Mouse (Mus musculus): ENCODE measurements around the gene BC147527. TPM values are rescaled to one million over a fixed set of nuclear protein-coding genes. Genes with fewer than 3 reads are reported as not detected.
"Not testable (repeated sequence)": the region's sequence is repeated elsewhere in the genome, so short reads cannot be mapped to it uniquely, and the experiment has no call there.

BC147527 gene
- 0.18 and 2.3 TPM in 2 replicates for polyA plus RNA-seq (2015; fragmentation: Nextera tagmentation; extraction: Ambion mirVana)

DNA sequence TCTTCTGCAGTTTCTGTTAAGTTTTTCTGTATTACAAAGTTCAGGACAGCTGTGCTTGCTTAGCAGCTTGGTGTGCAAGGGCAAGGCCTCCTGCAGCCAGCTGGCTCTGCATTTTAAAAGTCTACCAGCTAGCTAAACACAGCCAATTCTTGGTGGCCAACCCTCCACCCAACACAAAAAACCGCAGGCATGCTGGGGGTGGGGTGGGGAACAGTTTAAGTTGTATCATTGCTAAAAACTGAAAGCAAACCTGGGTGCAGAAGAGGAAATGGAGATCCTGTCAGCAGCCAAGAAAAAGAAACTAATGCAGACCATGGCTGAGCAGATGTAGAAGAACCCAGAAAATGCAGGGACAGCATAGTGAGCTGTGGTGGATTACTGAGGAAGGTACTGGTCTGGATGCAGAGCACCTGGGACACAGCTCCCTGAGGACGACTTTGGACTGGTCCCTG lies at the start of gene BC147527:
Gene BC147527 (plus strand): TSS at position 402 of the 452 bp plus-strand sequence.
- ATAC-seq (ENCODE audit: low FRiP score): no peak
- H3K4me2 ChIP-seq: no peak within 1 kb of the TSS
- no peaks in the 10 kb centered on the region for H3K36me3 ChIP-seq
- 62% methylated on average over 2 of the region's 2 CpGs for WGBS
- H3K9me3 ChIP-seq (replicated peaks): 0 out of 2 replicates have a peak, but pooled peaks cover 2% of the 10 kb centered on the region
- no peak within 1 kb of the TSS for H3K9ac ChIP-seq (replicated peaks)
- H3K4me1 ChIP-seq: no peaks in the 10 kb centered on the region
- no peaks in the 10 kb centered on the region for H3K27me3 ChIP-seq (replicated peaks)
- H3K4me3 ChIP-seq (replicated peaks): no peak within 1 kb of the TSS
- H3K27ac ChIP-seq (replicated peaks): no peak within 1 kb of the TSS

DNA sequence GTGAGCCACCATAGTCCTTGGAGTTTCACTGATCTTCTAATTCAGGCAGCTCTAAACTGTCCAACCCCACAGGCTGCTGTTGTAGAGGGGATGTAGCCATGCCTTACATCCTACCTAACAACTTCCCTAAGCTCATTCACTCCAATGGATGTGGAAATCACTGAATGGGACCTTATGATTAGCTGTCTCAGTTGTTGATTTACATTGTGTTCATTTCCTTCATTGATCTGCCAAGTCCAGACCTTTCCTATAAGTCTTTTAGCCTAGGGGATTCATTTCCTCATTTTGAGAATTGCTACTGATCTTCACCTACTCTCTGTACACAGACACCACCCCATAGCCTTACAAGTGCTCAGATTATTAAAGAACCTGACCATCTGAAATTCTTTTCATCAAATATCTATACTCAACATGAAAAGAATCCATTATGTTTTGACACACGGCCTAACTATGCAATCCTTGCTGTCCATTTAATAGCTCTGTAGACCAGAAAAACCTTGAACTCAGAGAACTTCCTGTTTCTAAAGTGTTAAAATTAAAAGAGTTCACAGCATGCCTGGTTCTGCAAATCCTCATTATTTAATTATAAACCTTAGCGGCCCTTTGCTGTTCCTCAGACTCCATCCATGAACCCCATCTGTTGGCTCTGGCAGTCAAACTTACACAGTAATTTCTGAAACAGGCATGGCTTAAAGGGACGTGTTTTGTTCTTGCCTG lies 48.8 kb upstream of the BC147527 start:
- H3K9ac ChIP-seq (replicated peaks); H3K27me3 ChIP-seq (replicated peaks); H3K4me1 ChIP-seq; H3K36me3 ChIP-seq; H3K4me3 ChIP-seq (replicated peaks); H3K27ac ChIP-seq (replicated peaks); ATAC-seq (ENCODE audit: low FRiP score); H3K9me3 ChIP-seq (replicated peaks); H3K4me2 ChIP-seq: not testable (repeated sequence)
- WGBS: 100% methylated on average over 2 of the region's 3 CpGs

- H3K36me3 ChIP-seq; H3K4me2 ChIP-seq; H3K27ac ChIP-seq (replicated peaks); H3K4me1 ChIP-seq; H3K4me3 ChIP-seq (replicated peaks); H3K9me3 ChIP-seq (replicated peaks); H3K9ac ChIP-seq (replicated peaks); ATAC-seq (ENCODE audit: low FRiP score); H3K27me3 ChIP-seq (replicated peaks): not testable (repeated sequence)
- 89% methylated on average over 3 of the region's 3 CpGs for WGBS
Measured at GRCm38 (mm10) chr13:120258817-120259658, 41.2 kb upstream of the BC147527 start.

DNA sequence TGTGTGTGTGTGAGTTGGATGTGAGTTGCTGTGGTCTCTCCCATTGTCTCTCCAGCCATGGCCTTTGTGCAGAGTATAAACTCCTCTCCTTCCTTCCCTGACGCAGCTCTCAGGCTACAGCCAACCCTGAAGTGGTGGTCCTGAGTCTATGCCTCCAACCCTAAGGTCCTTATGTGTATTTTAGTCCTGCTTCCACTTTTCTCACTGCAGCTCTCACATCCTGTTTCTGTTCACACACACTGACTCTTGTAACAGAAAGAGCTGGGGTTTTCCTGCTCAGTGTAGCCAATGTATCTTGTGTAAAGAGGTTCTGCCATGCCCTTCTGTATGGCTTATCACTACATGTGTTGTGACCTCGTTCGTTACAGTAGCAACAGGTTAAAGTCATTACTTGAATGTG lies 40.5 kb upstream of the BC147527 start:
- not testable (repeated sequence) for ATAC-seq (ENCODE audit: low FRiP score); H3K9me3 ChIP-seq (replicated peaks); H3K4me3 ChIP-seq (replicated peaks); H3K4me2 ChIP-seq; H3K4me1 ChIP-seq; H3K9ac ChIP-seq (replicated peaks); H3K27ac ChIP-seq (replicated peaks); H3K27me3 ChIP-seq (replicated peaks); H3K36me3 ChIP-seq
- 77% methylated on average over 3 of the region's 3 CpGs for WGBS

DNA sequence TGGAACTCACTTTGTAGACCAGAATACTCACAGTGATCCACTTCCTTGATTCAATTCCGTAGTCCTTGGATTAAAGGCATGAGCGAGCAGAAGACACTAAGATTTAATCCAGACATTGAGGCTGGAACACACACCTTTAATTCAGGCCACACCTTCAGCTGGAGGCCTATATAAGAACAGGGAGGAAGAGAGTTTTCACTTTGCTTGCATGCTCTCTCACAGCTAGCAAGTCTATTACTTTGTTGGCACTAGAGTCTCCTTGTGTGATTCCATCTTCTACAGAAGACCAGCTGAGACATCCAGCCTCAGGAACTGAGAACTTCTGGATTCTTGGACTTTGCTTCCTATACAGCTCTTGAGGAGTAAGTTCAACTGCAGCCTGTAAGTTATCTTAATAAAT lies 37.3 kb upstream of the BC147527 start, which contains the start of gene AF067061:
Gene AF067061 (plus strand): TSS at position 245 of the 400 bp plus-strand sequence.
- H3K9ac ChIP-seq (replicated peaks); H3K4me3 ChIP-seq (replicated peaks); H3K27me3 ChIP-seq (replicated peaks); H3K4me2 ChIP-seq; H3K27ac ChIP-seq (replicated peaks); H3K4me1 ChIP-seq; H3K36me3 ChIP-seq; ATAC-seq (ENCODE audit: low FRiP score); H3K9me3 ChIP-seq (replicated peaks): not testable (repeated sequence)
- 90% methylated on average over 2 of the region's 2 CpGs for WGBS

GRCm38 (mm10) chr13:120277837-120278236 lies 22.4 kb upstream of the BC147527 start:
- not testable (repeated sequence) for H3K4me2 ChIP-seq; ATAC-seq (ENCODE audit: low FRiP score); H3K27ac ChIP-seq (replicated peaks); H3K9ac ChIP-seq (replicated peaks); H3K36me3 ChIP-seq; H3K4me1 ChIP-seq; H3K4me3 ChIP-seq (replicated peaks); H3K9me3 ChIP-seq (replicated peaks); H3K27me3 ChIP-seq (replicated peaks)
- 26% methylated on average over 2 of the region's 2 CpGs for WGBS

- Histone ChIP-seq H3K4me2 (no peak overlapping the region), H3K9me3 (replicated peaks) (no peaks in the 10 kb centered on the region), H3K9ac (replicated peaks) (no peak overlapping the region), H3K4me3 (replicated peaks) (no peak overlapping the region), H3K4me1 (no peaks in the 10 kb centered on the region), H3K27me3 (replicated peaks) (no peaks in the 10 kb centered on the region), H3K27ac (replicated peaks) (no peak overlapping the region), H3K36me3 (no peaks in the 10 kb centered on the region)
- ATAC-seq (ENCODE audit: low FRiP score): no peak
- 94% methylated on average over 9 of the region's 9 CpGs for WGBS
Measured at GRCm38 (mm10) chr13:120278784-120279183, 21.4 kb upstream of the BC147527 start.

- 0 out of 2 replicates have a peak, but pooled peaks cover 2% of the 10 kb centered on the region for H3K9me3 ChIP-seq (replicated peaks)
- H3K9ac ChIP-seq (replicated peaks): no peak overlapping the region
- H3K4me1 ChIP-seq: no peaks in the 10 kb centered on the region
- no peak overlapping the region for H3K4me2 ChIP-seq
- H3K27ac ChIP-seq (replicated peaks): no peak overlapping the region
- 82% methylated on average over 1 of the region's 1 CpGs for WGBS
- no peak for ATAC-seq (ENCODE audit: low FRiP score)
- H3K4me3 ChIP-seq (replicated peaks): no peak overlapping the region
- no peaks in the 10 kb centered on the region for H3K36me3 ChIP-seq
- no peaks in the 10 kb centered on the region for H3K27me3 ChIP-seq (replicated peaks)
Measured at GRCm38 (mm10) chr13:120299324-120299894, 783 bp upstream of the BC147527 start.

- no peaks in the 10 kb centered on the region for H3K4me1 ChIP-seq
- no peak overlapping the region for H3K9ac ChIP-seq (replicated peaks)
- no peak overlapping the region for H3K27ac ChIP-seq (replicated peaks)
- no peak for ATAC-seq (ENCODE audit: low FRiP score)
- no peak overlapping the region for H3K4me2 ChIP-seq
- no peaks in the 10 kb centered on the region for H3K27me3 ChIP-seq (replicated peaks)
- 0 out of 2 replicates have a peak, but pooled peaks cover 2% of the 10 kb centered on the region for H3K9me3 ChIP-seq (replicated peaks)
- 83% methylated on average over 4 of the region's 4 CpGs for WGBS
- H3K36me3 ChIP-seq: no peaks in the 10 kb centered on the region
- H3K4me3 ChIP-seq (replicated peaks): no peak overlapping the region
Measured at GRCm38 (mm10) chr13:120300853-120301252, 661 bp downstream of the BC147527 start.

DNA sequence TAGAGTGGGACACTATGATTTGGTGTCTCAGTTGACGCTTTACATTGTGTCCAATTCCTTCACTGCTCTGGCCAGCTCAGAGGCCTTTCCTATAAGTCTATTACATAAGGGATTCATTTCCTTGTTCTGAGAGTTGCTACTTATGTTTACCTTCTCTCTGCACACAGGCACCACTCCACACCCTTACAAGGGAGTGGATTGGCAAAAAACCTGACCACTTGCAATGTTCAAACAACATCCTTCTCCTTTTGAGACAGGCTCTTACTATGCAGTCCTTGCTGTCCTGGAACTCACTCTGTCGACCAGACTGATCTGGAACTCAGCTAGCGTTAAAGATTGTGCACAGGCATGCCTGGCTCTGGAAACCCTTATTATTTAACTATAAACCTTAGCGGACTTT lies 10.6 kb downstream of the BC147527 start:
- Histone ChIP-seq H3K36me3 (no peaks in the 10 kb centered on the region), H3K4me1 (no peaks in the 10 kb centered on the region), H3K9ac (replicated peaks) (no peak overlapping the region), H3K4me3 (replicated peaks) (no peak overlapping the region), H3K27me3 (replicated peaks) (no peaks in the 10 kb centered on the region), H3K9me3 (replicated peaks) (no peaks in the 10 kb centered on the region), H3K27ac (replicated peaks) (no peak overlapping the region), H3K4me2 (no peak overlapping the region)
- 84% methylated on average over 4 of the region's 4 CpGs for WGBS
- no peak for ATAC-seq (ENCODE audit: low FRiP score)

GRCm38 (mm10) chr13:120313584-120313983 lies 13.4 kb downstream of the BC147527 start:
- Histone ChIP-seq H3K4me1 (no peaks in the 10 kb centered on the region), H3K9ac (replicated peaks) (no peak overlapping the region), H3K4me2 (no peak overlapping the region), H3K27ac (replicated peaks) (no peak overlapping the region), H3K9me3 (replicated peaks) (no peaks in the 10 kb centered on the region), H3K4me3 (replicated peaks) (no peak overlapping the region), H3K27me3 (replicated peaks) (no peaks in the 10 kb centered on the region), H3K36me3 (no peaks in the 10 kb centered on the region)
- 49% methylated on average over 14 of the region's 14 CpGs for WGBS
- no peak for ATAC-seq (ENCODE audit: low FRiP score)

Measured in neural tube, embryonic 15.5 days (tissue).